Mouse (Mus musculus): ENCODE results near the gene Sumf1. TPM values are rescaled to one million over a fixed set of nuclear protein-coding genes. Genes with fewer than 3 reads are reported as not detected.
A peak's percentile ranks its signal among the peaks of the same experiment; 100 is the strongest.

Gene Sumf1
- 45.9 and 47.3 TPM in 2 replicates for polyA plus RNA-seq (2011; ENCODE audit: insufficient read length, low read depth, missing spikeins)

DNA sequence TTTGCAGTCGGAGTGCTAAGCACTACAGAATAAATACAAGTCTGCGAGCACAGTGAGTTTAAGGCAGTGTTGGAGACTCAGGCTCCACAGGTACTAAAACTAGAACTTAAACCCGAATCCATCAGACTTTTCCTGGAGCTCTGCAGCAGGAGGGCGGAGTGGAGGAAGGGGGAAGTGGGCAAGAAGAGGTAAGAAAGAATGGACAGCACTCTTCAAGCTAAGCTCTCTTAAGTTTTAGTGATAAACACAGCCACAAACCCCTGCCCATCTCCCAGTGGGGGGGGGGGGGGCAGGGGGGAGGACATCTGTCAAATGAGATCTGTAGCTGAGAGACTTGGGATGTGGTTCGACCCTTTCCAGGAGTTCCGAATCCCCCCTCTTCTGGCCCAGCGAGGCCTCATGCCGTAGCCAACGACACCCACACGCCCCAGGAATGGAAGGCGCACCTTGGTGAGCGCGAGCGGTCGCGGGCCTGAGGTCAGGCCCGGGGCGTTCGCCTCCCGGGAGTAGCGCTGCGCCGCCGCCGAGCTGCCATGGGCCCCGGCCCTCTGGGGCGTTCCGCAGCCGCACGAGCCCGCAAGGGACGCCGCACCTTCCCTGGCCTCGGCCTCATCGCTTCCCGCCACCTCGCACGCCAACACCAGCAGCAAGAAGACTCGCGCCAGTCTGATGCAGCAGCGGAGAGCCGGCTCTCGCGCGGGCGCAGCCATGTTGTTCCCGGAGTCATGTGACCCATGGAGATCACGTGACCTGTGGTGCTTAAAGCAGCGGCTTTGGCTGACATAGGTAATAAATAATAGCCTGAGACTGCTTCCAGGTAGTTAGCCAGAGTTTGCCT, at the start of gene Sumf1:
Gene Sumf1 (minus strand): TSS at position 736 of the 838 bp plus-strand sequence.
- H3K4me1 ChIP-seq (ENCODE audit: control insufficient read depth, insufficient read depth, low read length), result no peaks in the 10 kb centered on the region; the same call in 1 of the 2 replicates
- H3K27ac ChIP-seq (ENCODE audit: insufficient read depth, low read length), result no peak within 1 kb of the TSS
- peak within 1 kb of the TSS; percentile 84 for H3K4me3 ChIP-seq (ENCODE audit: insufficient read depth, low read length)
- peak; percentile 73 for TF ChIP-seq POLR2A (IDR thresholded peaks at IDR 0.05; ENCODE audit: low read depth, low read length)
- TF ChIP-seq CTCF (IDR thresholded peaks at IDR 0.05; ENCODE audit: borderline replicate concordance, insufficient read depth, low read length), result no peak

DNA sequence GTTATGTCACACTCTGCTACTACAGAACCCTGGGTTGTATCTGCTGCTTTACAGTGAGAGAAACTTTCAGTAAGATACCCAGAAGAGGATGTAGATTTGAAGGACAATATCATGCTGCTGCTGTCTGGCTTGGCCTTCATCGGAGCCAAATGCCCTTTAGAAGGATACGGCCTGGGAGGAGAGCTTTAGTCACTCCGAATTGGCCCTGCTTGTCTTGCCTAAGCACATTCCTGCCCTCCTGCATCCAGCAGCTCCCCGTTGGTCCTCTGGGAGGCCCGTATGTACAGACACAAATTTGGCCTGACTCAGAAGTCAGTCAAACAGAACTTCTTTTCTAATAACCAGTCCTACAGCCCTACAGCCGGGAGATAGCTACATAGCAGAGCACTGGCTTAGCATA, 49.2 kb upstream of the Sumf1 start:
- Histone ChIP-seq H3K27ac (ENCODE audit: insufficient read depth, low read length) (peak overlapping the region; percentile 14; the same call in 1 of the 2 replicates), H3K4me3 (ENCODE audit: insufficient read depth, low read length) (no peak overlapping the region), H3K4me1 (ENCODE audit: control insufficient read depth, insufficient read depth, low read length) (peaks cover 20% of the 10 kb centered on the region)
- no peak for TF ChIP-seq CTCF (IDR thresholded peaks at IDR 0.05; ENCODE audit: borderline replicate concordance, insufficient read depth, low read length)
- TF ChIP-seq POLR2A (IDR thresholded peaks at IDR 0.05; ENCODE audit: low read depth, low read length), result no peak

GRCm38 (mm10) chr6:108233070-108233469, 47.7 kb upstream of the Sumf1 start:
- Histone ChIP-seq H3K4me3 (ENCODE audit: insufficient read depth, low read length) (no peak overlapping the region), H3K4me1 (ENCODE audit: control insufficient read depth, insufficient read depth, low read length) (peaks cover 20% of the 10 kb centered on the region), H3K27ac (ENCODE audit: insufficient read depth, low read length) (no peak overlapping the region)
- TF ChIP-seq CTCF (IDR thresholded peaks at IDR 0.05; ENCODE audit: borderline replicate concordance, insufficient read depth, low read length), result no peak
- TF ChIP-seq POLR2A (IDR thresholded peaks at IDR 0.05; ENCODE audit: low read depth, low read length), result no peak

- TF ChIP-seq CTCF (IDR thresholded peaks at IDR 0.05; ENCODE audit: borderline replicate concordance, insufficient read depth, low read length) (no peak), POLR2A (IDR thresholded peaks at IDR 0.05; ENCODE audit: low read depth, low read length) (no peak)
- H3K4me1 ChIP-seq (ENCODE audit: control insufficient read depth, insufficient read depth, low read length), result peaks cover 16% of the 10 kb centered on the region
- H3K4me3 ChIP-seq (ENCODE audit: insufficient read depth, low read length), result no peak overlapping the region
- no peak overlapping the region for H3K27ac ChIP-seq (ENCODE audit: insufficient read depth, low read length)
These were observed 46.7 kb upstream of the Sumf1 start for GRCm38 (mm10) chr6:108231892-108232710.

DNA sequence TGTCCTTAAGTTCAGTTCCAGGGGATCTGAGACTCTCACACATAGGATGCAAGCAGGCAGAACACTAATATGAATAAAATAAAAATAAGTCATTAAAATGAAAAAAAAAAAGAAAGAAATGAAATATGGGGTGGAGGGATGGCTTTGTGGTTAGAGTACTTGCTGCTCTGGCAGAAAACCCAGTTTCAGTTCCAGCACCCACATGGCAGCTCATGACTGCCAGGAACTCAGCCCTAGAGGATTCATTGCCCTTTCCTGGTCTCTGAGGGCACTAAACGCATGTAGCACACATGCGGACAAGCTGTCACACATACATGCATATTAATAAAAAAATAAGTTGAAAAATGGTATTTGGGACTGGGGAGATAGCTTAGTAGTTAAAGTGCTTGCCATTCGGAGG, 45.2 kb upstream of the Sumf1 start:
- Histone ChIP-seq H3K4me3 (ENCODE audit: insufficient read depth, low read length) (no peak overlapping the region), H3K27ac (ENCODE audit: insufficient read depth, low read length) (no peak overlapping the region), H3K4me1 (ENCODE audit: control insufficient read depth, insufficient read depth, low read length) (peaks cover 8% of the 10 kb centered on the region)
- no peak for TF ChIP-seq CTCF (IDR thresholded peaks at IDR 0.05; ENCODE audit: borderline replicate concordance, insufficient read depth, low read length)
- TF ChIP-seq POLR2A (IDR thresholded peaks at IDR 0.05; ENCODE audit: low read depth, low read length), result no peak

DNA sequence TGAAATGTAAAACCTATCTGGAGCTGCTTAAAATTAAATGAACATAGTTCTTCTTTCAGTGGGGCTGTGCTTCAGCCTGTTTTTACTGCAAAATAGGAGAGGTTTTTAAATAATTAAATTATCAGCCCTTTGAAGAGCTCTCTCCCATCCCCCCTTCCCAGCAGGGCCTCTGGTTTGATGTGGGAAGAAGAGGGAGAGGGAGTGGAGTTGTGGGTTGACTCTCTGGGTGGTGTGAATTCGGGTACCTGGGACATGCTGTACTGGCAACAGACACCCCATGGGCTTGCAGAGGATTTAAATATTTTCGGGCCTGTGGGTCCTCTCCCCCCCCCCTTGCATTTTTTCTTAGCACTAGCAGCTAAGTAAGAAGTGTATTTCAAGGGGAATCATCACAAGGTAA, 43.2 kb upstream of the Sumf1 start:
- H3K4me1 ChIP-seq (ENCODE audit: control insufficient read depth, insufficient read depth, low read length), result peaks cover 5% of the 10 kb centered on the region
- H3K4me3 ChIP-seq (ENCODE audit: insufficient read depth, low read length), result no peak overlapping the region
- TF ChIP-seq POLR2A (IDR thresholded peaks at IDR 0.05; ENCODE audit: low read depth, low read length) (no peak), CTCF (IDR thresholded peaks at IDR 0.05; ENCODE audit: borderline replicate concordance, insufficient read depth, low read length) (no peak)
- no peak overlapping the region for H3K27ac ChIP-seq (ENCODE audit: insufficient read depth, low read length)

GRCm38 (mm10) chr6:108228048-108228447, 42.7 kb upstream of the Sumf1 start:
- no peak for TF ChIP-seq POLR2A (IDR thresholded peaks at IDR 0.05; ENCODE audit: low read depth, low read length)
- no peak for TF ChIP-seq CTCF (IDR thresholded peaks at IDR 0.05; ENCODE audit: borderline replicate concordance, insufficient read depth, low read length)
- Histone ChIP-seq H3K4me1 (ENCODE audit: control insufficient read depth, insufficient read depth, low read length) (peaks cover 5% of the 10 kb centered on the region), H3K4me3 (ENCODE audit: insufficient read depth, low read length) (no peak overlapping the region), H3K27ac (ENCODE audit: insufficient read depth, low read length) (no peak overlapping the region)

DNA sequence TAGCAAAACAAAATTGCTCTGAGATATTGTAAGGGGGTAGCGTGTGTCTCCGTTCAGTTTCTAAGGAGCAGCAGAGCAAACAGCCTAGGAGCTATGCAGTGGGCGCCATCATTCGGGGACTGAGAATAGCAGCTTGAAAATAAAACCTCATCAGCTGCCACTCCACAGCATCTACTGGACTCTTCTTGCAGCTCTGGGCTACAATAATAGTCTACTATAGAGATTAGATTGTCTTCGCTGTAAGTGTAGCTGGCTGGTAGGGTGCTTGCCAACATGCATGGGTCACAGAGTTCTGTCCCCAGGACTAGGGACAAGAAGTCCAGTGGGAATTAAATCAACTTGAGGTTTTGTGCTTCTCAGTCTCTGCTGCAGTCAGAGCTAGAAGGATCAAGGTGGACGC, 42.1 kb upstream of the Sumf1 start:
- TF ChIP-seq POLR2A (IDR thresholded peaks at IDR 0.05; ENCODE audit: low read depth, low read length) (no peak), CTCF (IDR thresholded peaks at IDR 0.05; ENCODE audit: borderline replicate concordance, insufficient read depth, low read length) (no peak)
- Histone ChIP-seq H3K4me1 (ENCODE audit: control insufficient read depth, insufficient read depth, low read length) (peaks cover 5% of the 10 kb centered on the region), H3K27ac (ENCODE audit: insufficient read depth, low read length) (no peak overlapping the region)

DNA sequence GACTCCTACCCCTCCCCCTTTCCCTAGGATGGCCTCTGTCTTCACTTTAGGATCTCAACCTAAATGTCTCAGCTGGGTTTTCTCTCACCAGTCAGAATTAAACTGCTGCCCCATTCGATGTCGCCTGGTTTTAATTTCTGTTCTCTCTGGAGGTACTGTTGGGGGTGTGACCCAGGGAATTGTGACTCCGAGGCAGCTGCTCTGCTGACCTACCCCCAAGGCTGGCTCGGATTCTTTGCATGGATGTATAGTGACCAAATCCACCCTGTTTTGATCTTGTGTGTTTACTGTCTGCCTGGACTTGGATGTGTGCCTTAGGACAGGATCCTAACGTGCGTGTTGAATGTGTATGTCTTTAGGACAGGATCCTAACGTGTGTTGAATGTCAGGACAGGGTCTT, 40.8 kb upstream of the Sumf1 start:
- TF ChIP-seq CTCF (IDR thresholded peaks at IDR 0.05; ENCODE audit: borderline replicate concordance, insufficient read depth, low read length) (no peak), POLR2A (IDR thresholded peaks at IDR 0.05; ENCODE audit: low read depth, low read length) (no peak)
- Histone ChIP-seq H3K4me3 (ENCODE audit: insufficient read depth, low read length) (no peak overlapping the region), H3K4me1 (ENCODE audit: control insufficient read depth, insufficient read depth, low read length) (peaks cover 5% of the 10 kb centered on the region), H3K27ac (ENCODE audit: insufficient read depth, low read length) (no peak overlapping the region)

More for the DNA sequence above, 42.1 kb upstream of the Sumf1 start:
- H3K4me3 ChIP-seq (ENCODE audit: insufficient read depth, low read length), result no peak overlapping the region

All from embryonic fibroblast, embryonic 13.5 days (primary cell).